Mouse (Mus musculus) embryonic fibroblast, embryonic 13.5 days (primary cell): Measurements from ENCODE around the gene Dnm3.

Source experiments
- CTCF ChIP-seq: IDR thresholded peaks from 2 replicates; pipeline ENCODE4 v1.5.1; 2011; ENCODE audit warnings: mild to moderate bottlenecking, control low read depth, low read length, moderate library complexity, borderline replicate concordance; ENCODE audit not compliant: insufficient read depth
- POLR2A ChIP-seq: IDR thresholded peaks from 2 replicates; pipeline ENCODE4 v1.6.1; 2011; ENCODE audit warnings: low read depth, mild to moderate bottlenecking, control low read depth, low read length, moderate library complexity

- TF ChIP-seq CTCF, result no peak
- no peak for TF ChIP-seq POLR2A
Measured at GRCm38 (mm10) chr1:162243651-162243990, 234.2 kb downstream of the Dnm3 start.
